Mouse (Mus musculus) liver, embryonic 12.5 days (tissue): ENCODE results near the gene Grpel1. TPM values are rescaled to one million over a fixed set of nuclear protein-coding genes. Genes with fewer than 3 reads are reported as not detected.
A peak's percentile ranks its signal among the peaks of the same experiment; 100 is the strongest.

ENCODE experiments used
- ATAC-seq: fragments of 200-750 bp; cut with Nextera tagmentation; 2 replicates; pipeline ENCODE4 v1.8.0; 2017; ENCODE audit warnings: moderate number of reproducible peaks, mild to moderate bottlenecking, moderate library complexity
- H3K27ac ChIP-seq: fragments of 300-500 bp; sonication (generic); 2 replicates; pipeline ENCODE4 v1.5.1; 2016; ENCODE audit warnings: mild to moderate bottlenecking
- H3K27me3 ChIP-seq: fragments of 300-500 bp; sonication (generic); replicated peaks from 2 replicates; pipeline ENCODE4 v1.6.1; 2016; ENCODE audit warnings: mild to moderate bottlenecking, moderate library complexity
- H3K36me3 ChIP-seq: fragments of 300-500 bp; sonication (generic); 2 replicates; pipeline ENCODE4 v1.6.1; 2016; ENCODE audit warnings: mild to moderate bottlenecking, moderate library complexity
- H3K4me1 ChIP-seq: fragments of 300-500 bp; sonication (generic); 2 replicates; pipeline ENCODE4 v1.6.1; 2016
- H3K4me2 ChIP-seq: fragments of 300-500 bp; sonication (generic); 2 replicates; pipeline ENCODE4 v1.6.1; 2016; ENCODE audit warnings: mild to moderate bottlenecking, moderate library complexity
- H3K4me3 ChIP-seq: fragments of 300-500 bp; sonication (generic); 2 replicates; pipeline ENCODE4 v1.5.1; 2016; ENCODE audit warnings: mild to moderate bottlenecking, moderate library complexity
- H3K9ac ChIP-seq: fragments of 300-500 bp; sonication (generic); 2 replicates; pipeline ENCODE4 v1.6.1; 2016; ENCODE audit warnings: mild to moderate bottlenecking, moderate library complexity
- H3K9me3 ChIP-seq: fragments of 300-500 bp; sonication (generic); replicated peaks from 2 replicates; pipeline ENCODE4 v1.6.1; 2016; ENCODE audit warnings: mild to moderate bottlenecking, moderate library complexity
- WGBS: fragments of 180-500 bp; shearing (Covaris S2); methylation state at CpG from one replicate; pipeline ENCODE4 v1.1.7; 2016; ENCODE audit not compliant: insufficient replicate concordance; 5-methylcytosine and 5-hydroxymethylcytosine counted together
- polyA plus RNA-seq: library from polyadenylated mRNA; unstranded; fragments of >200 nt; fragmentation: Nextera tagmentation; extraction: Ambion mirVana; gene quantifications from 2 replicates; pipeline ENCODE4 v1.2.1, GENCODE M21; 2016

The Grpel1 gene
- 52.4 and 52.9 TPM in 2 replicates for polyA plus RNA-seq

GRCm38 (mm10) chr5:36464709-36465661, at the start of gene Grpel1:
TSS of gene Grpel1 (plus strand) at chr5:36464998.
- ATAC-seq: peak; percentile 96

GRCm38 (mm10) chr5:36419861-36420260, 44.9 kb upstream of the Grpel1 start:
- no peaks in the 10 kb centered on the region for H3K27me3 ChIP-seq
- no peak for ATAC-seq
- no peak overlapping the region for H3K27ac ChIP-seq
- no peaks in the 10 kb centered on the region for H3K4me1 ChIP-seq
- H3K36me3 ChIP-seq: no peaks in the 10 kb centered on the region
- no peak overlapping the region for H3K4me3 ChIP-seq
- H3K9ac ChIP-seq: no peak overlapping the region
- WGBS: 54% methylated on average over 3 of the region's 3 CpGs
- H3K4me2 ChIP-seq: no peak overlapping the region
- H3K9me3 ChIP-seq: no peaks in the 10 kb centered on the region

More at GRCm38 (mm10) chr5:36464709-36465661, at the start of gene Grpel1:
- Histone ChIP-seq H3K27ac (peak within 1 kb of the TSS; percentile 76), H3K4me3 (peak within 1 kb of the TSS; percentile 97), H3K27me3 (no peaks in the 10 kb centered on the region), H3K9ac (peak within 1 kb of the TSS; percentile 88), H3K4me2 (peak within 1 kb of the TSS; percentile 96), H3K36me3 (peaks cover 34% of the 10 kb centered on the region), H3K9me3 (no peaks in the 10 kb centered on the region), H3K4me1 (peaks cover 42% of the 10 kb centered on the region)
- WGBS: under 1% methylated on average over 68 of the region's 68 CpGs

GRCm38 (mm10) chr5:36422689-36423088, 42.1 kb upstream of the Grpel1 start:
- Histone ChIP-seq H3K27me3 (peaks cover 2% of the 10 kb centered on the region; the same call in 1 of the 2 replicates), H3K36me3 (no peaks in the 10 kb centered on the region), H3K4me1 (no peaks in the 10 kb centered on the region), H3K27ac (no peak overlapping the region), H3K9ac (no peak overlapping the region), H3K4me3 (no peak overlapping the region), H3K4me2 (no peak overlapping the region), H3K9me3 (no peaks in the 10 kb centered on the region)
- ATAC-seq: no peak

DNA sequence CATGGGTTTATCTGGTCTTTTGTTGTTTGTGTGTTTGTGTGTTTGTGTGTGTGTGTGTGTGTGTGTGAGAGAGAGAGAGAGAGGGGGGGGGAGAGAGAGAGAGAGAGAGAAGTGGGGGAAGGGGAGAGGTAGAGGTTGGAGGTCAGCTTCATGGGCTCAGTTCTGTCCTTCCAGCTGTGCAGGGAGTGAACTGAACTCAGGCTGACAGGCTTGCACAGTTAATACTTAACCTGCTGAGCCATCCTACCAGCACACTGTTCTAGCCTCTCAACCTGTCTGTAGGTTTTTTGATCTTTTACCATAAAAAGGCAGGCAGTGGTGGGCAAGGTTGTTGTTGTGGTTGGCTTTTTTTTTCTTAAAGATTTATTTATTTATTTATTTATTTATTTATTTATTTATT, 40.1 kb upstream of the Grpel1 start:
- Histone ChIP-seq H3K4me2 (no peak overlapping the region), H3K9me3 (no peaks in the 10 kb centered on the region), H3K27me3 (peaks cover 9% of the 10 kb centered on the region; the same call in 1 of the 2 replicates), H3K9ac (no peak overlapping the region), H3K27ac (no peak overlapping the region), H3K4me1 (no peaks in the 10 kb centered on the region), H3K36me3 (no peaks in the 10 kb centered on the region), H3K4me3 (no peak overlapping the region)
- ATAC-seq: no peak

GRCm38 (mm10) chr5:36426404-36426803, 38.4 kb upstream of the Grpel1 start:
- 58% methylated on average over 5 of the region's 5 CpGs for WGBS
- no peaks in the 10 kb centered on the region for H3K36me3 ChIP-seq
- ATAC-seq: no peak
- no peak overlapping the region for H3K9ac ChIP-seq
- peaks cover 9% of the 10 kb centered on the region; the same call in 1 of the 2 replicates for H3K27me3 ChIP-seq
- H3K4me3 ChIP-seq: no peak overlapping the region
- no peak overlapping the region for H3K4me2 ChIP-seq
- no peak overlapping the region for H3K27ac ChIP-seq
- no peaks in the 10 kb centered on the region for H3K4me1 ChIP-seq
- H3K9me3 ChIP-seq: no peaks in the 10 kb centered on the region

DNA sequence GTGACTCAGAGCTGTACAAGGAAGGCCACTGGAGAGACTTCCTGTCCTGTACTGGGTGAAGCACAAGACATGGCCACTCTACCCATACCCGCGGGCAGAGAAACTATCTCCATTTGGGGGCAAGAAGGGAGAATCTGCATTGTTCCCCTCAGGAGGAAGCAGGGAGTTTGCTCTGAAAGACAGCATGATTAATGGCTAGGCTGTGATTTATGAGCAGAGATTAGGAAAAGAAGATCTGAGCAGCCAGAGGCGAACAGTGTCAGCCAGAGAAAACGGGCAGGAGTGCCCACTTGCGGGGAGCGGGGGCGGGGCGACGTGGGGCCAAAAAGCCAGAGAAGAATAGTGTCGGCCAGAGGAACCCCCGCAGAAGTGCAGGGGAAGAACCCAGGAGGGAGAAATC, 37.0 kb upstream of the Grpel1 start:
- H3K27ac ChIP-seq: no peak overlapping the region
- peaks cover 9% of the 10 kb centered on the region; the same call in 1 of the 2 replicates for H3K27me3 ChIP-seq
- H3K4me1 ChIP-seq: no peaks in the 10 kb centered on the region
- WGBS: 43% methylated on average over 11 of the region's 11 CpGs
- H3K9me3 ChIP-seq: no peaks in the 10 kb centered on the region
- no peak overlapping the region for H3K4me2 ChIP-seq
- no peaks in the 10 kb centered on the region for H3K36me3 ChIP-seq
- H3K9ac ChIP-seq: no peak overlapping the region
- H3K4me3 ChIP-seq: no peak overlapping the region
- ATAC-seq: no peak

DNA sequence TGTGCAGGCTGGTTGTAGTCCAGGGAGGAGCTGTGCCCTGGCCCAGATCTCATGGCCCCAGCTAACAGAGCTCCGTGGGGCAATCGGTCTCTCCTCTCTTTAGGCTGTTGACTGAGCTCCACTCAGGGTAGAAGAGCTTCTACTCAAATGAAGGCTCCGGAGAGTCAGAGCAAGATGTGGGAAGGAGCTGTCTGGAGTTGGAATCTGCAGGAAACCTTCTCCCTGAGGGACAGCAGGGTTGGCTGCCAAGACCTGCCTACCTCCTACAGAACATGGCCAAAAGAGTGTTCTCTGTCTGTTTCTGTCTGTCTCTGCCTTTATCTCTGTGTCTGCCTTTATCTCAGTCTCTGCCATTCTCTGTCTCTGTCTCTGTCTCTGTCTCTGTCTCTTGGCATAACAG, 35.2 kb upstream of the Grpel1 start:
- Histone ChIP-seq H3K27ac (no peak overlapping the region), H3K9me3 (no peaks in the 10 kb centered on the region), H3K9ac (no peak overlapping the region), H3K4me2 (no peak overlapping the region), H3K4me1 (no peaks in the 10 kb centered on the region), H3K4me3 (no peak overlapping the region), H3K36me3 (no peaks in the 10 kb centered on the region), H3K27me3 (peaks cover 10% of the 10 kb centered on the region; the same call in 1 of the 2 replicates)
- no peak for ATAC-seq
- 77% methylated on average over 3 of the region's 3 CpGs for WGBS

GRCm38 (mm10) chr5:36431711-36432110, 33.1 kb upstream of the Grpel1 start:
- Histone ChIP-seq H3K9ac (no peak overlapping the region), H3K36me3 (no peaks in the 10 kb centered on the region), H3K4me3 (no peak overlapping the region), H3K9me3 (no peaks in the 10 kb centered on the region), H3K27ac (no peak overlapping the region), H3K4me2 (no peak overlapping the region), H3K4me1 (no peaks in the 10 kb centered on the region), H3K27me3 (peaks cover 12% of the 10 kb centered on the region; the same call in 1 of the 2 replicates)
- WGBS: 42% methylated on average over 2 of the region's 2 CpGs
- no peak for ATAC-seq

DNA sequence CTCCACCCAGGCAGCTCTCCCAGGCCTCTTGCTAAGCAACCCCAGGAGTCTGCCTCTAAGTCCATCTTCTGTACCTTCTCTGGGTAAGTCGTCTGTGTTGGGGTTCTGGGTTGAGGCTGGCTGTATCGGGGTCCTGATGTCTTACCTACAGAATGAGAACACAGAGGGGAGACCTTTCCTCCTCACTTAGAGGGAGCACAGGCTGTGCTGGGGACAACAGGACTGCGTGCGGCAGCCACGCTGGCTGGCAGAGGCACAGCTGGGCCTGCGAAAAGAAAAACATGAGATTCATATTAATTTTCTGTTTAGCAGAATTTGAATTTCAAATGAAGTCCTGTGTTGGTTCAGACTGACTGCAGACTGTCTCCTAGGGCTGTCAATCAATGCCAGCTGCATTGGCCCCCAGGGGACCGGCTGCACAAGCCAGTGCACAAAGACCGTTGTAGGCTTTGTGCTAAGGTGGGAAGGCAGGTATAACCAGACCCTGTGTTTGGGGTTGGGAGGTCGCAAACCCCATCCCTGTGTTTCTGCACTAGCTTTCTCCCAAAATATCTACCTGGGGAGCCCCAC, 30.3 kb upstream of the Grpel1 start:
- H3K27me3 ChIP-seq: 0 out of 2 replicates have a peak, but pooled peaks cover 3% of the 10 kb centered on the region
- H3K27ac ChIP-seq: no peak overlapping the region
- H3K4me2 ChIP-seq: no peak overlapping the region
- no peak overlapping the region for H3K9ac ChIP-seq
- 65% methylated on average over 9 of the region's 9 CpGs for WGBS
- H3K4me1 ChIP-seq: no peaks in the 10 kb centered on the region
- no peaks in the 10 kb centered on the region for H3K9me3 ChIP-seq
- ATAC-seq: no peak
- no peak overlapping the region for H3K4me3 ChIP-seq
- H3K36me3 ChIP-seq: no peaks in the 10 kb centered on the region

- Histone ChIP-seq H3K4me1 (no peaks in the 10 kb centered on the region), H3K36me3 (no peaks in the 10 kb centered on the region), H3K9ac (no peak overlapping the region), H3K9me3 (no peaks in the 10 kb centered on the region), H3K4me2 (no peak overlapping the region), H3K27me3 (peaks cover 3% of the 10 kb centered on the region; the same call in 1 of the 2 replicates), H3K27ac (no peak overlapping the region), H3K4me3 (no peak overlapping the region)
- WGBS: 64% methylated on average over 4 of the region's 4 CpGs
- ATAC-seq: no peak
Observed at GRCm38 (mm10) chr5:36436858-36437257, 27.9 kb upstream of the Grpel1 start.

GRCm38 (mm10) chr5:36440741-36441140, 24.1 kb upstream of the Grpel1 start:
- ATAC-seq: no peak
- H3K9ac ChIP-seq: no peak overlapping the region
- no peak overlapping the region for H3K27ac ChIP-seq
- H3K4me1 ChIP-seq: no peaks in the 10 kb centered on the region
- no peaks in the 10 kb centered on the region for H3K36me3 ChIP-seq
- peaks cover 27% of the 10 kb centered on the region for H3K27me3 ChIP-seq
- no peaks in the 10 kb centered on the region for H3K9me3 ChIP-seq
- no peak overlapping the region for H3K4me3 ChIP-seq
- WGBS: 47% methylated on average over 3 of the region's 3 CpGs
- no peak overlapping the region for H3K4me2 ChIP-seq

GRCm38 (mm10) chr5:36444611-36445010, 20.2 kb upstream of the Grpel1 start:
- Histone ChIP-seq H3K9me3 (no peaks in the 10 kb centered on the region), H3K36me3 (no peaks in the 10 kb centered on the region), H3K4me1 (no peaks in the 10 kb centered on the region), H3K9ac (no peak overlapping the region), H3K4me2 (no peak overlapping the region), H3K4me3 (no peak overlapping the region), H3K27me3 (peaks cover 41% of the 10 kb centered on the region), H3K27ac (no peak overlapping the region)
- WGBS: 42% methylated on average over 4 of the region's 4 CpGs
- ATAC-seq: no peak
